Mouse (Mus musculus): ENCODE data around the gene Tnk2. TPM values are rescaled to one million over a fixed set of nuclear protein-coding genes. Genes with fewer than 3 reads are reported as not detected.

The Tnk2 gene
- polyA plus RNA-seq, 1 experiment, result 202 TPM

GRCm38 (mm10) chr16:32697665-32698446, 54.2 kb downstream of the Tnk2 start:
- H3K27ac ChIP-seq (ENCODE audit: insufficient read depth, low read length), result no peak overlapping the region
- H3K4me3 ChIP-seq (ENCODE audit: insufficient read depth, low read length), result no peak overlapping the region
- TF ChIP-seq POLR2A (IDR thresholded peaks at IDR 0.05; ENCODE audit: extremely low read depth, insufficient read depth, low read length) (no peak), CTCF (IDR thresholded peaks at IDR 0.05; ENCODE audit: extremely low read depth, insufficient read depth, low read length) (no peak)
- no peaks in the 10 kb centered on the region for H3K4me1 ChIP-seq (ENCODE audit: control insufficient read depth, insufficient read depth, low read length)

DNA sequence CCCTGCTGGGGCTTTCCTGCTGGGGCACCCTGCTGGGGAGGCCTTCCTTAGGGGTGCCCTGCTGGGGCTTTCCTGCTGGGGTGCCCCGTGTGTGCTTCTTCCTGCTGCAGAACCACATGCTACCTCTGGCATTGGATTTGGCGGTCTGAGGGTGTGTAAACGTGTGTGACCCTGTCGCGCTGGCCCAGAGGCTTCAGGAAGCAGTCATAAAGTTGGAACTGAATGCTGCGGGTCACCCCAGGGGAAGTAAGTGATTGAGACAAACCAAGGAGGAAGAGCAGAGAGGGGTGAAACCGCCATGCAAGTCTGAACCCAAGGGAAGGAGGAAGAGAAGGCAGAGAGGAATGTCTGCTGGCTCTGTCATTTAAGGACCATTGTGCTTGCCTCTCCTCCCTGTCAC, 54.9 kb downstream of the Tnk2 start:
- H3K27ac ChIP-seq (ENCODE audit: insufficient read depth, low read length), result no peak overlapping the region
- no peak for TF ChIP-seq CTCF (IDR thresholded peaks at IDR 0.05; ENCODE audit: extremely low read depth, insufficient read depth, low read length)
- no peak for TF ChIP-seq POLR2A (IDR thresholded peaks at IDR 0.05; ENCODE audit: extremely low read depth, insufficient read depth, low read length)
- no peaks in the 10 kb centered on the region for H3K4me1 ChIP-seq (ENCODE audit: control insufficient read depth, insufficient read depth, low read length)
- no peak overlapping the region for H3K4me3 ChIP-seq (ENCODE audit: insufficient read depth, low read length)

- TF ChIP-seq CTCF (IDR thresholded peaks at IDR 0.05; ENCODE audit: extremely low read depth, insufficient read depth, low read length) (no peak), POLR2A (IDR thresholded peaks at IDR 0.05; ENCODE audit: extremely low read depth, insufficient read depth, low read length) (no peak)
- Histone ChIP-seq H3K27ac (ENCODE audit: insufficient read depth, low read length) (no peak overlapping the region), H3K4me3 (ENCODE audit: insufficient read depth, low read length) (no peak overlapping the region), H3K4me1 (ENCODE audit: control insufficient read depth, insufficient read depth, low read length) (no peaks in the 10 kb centered on the region)
These were observed 59.7 kb downstream of the Tnk2 start for GRCm38 (mm10) chr16:32703312-32703912.

DNA sequence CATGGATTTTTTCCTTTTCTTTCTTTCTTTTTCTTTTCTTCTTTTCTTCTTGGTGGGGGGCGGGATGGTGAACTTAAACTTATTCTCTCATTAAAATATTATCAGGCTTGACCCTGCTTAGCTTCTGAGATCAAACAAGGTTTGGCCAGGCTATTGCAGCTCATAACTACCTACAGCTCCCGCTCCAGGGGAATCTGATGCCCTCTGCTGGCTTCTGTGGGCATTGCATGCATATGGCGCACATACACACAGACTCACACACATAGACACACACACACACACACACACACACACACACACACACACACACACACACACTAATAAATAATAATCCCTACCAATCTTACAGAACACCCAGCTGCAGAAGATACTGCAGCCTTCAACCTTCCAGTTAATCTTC, 61.9 kb downstream of the Tnk2 start:
- TF ChIP-seq CTCF (IDR thresholded peaks at IDR 0.05; ENCODE audit: extremely low read depth, insufficient read depth, low read length), result no peak
- no peak for TF ChIP-seq POLR2A (IDR thresholded peaks at IDR 0.05; ENCODE audit: extremely low read depth, insufficient read depth, low read length)
- Histone ChIP-seq H3K4me1 (ENCODE audit: control insufficient read depth, insufficient read depth, low read length) (no peaks in the 10 kb centered on the region), H3K27ac (ENCODE audit: insufficient read depth, low read length) (no peak overlapping the region), H3K4me3 (ENCODE audit: insufficient read depth, low read length) (no peak overlapping the region)

GRCm38 (mm10) chr16:32707111-32707823, 63.6 kb downstream of the Tnk2 start:
- TF ChIP-seq POLR2A (IDR thresholded peaks at IDR 0.05; ENCODE audit: extremely low read depth, insufficient read depth, low read length) (no peak), CTCF (IDR thresholded peaks at IDR 0.05; ENCODE audit: extremely low read depth, insufficient read depth, low read length) (no peak)
- H3K4me3 ChIP-seq (ENCODE audit: insufficient read depth, low read length), result no peak overlapping the region
- no peak overlapping the region for H3K27ac ChIP-seq (ENCODE audit: insufficient read depth, low read length)
- H3K4me1 ChIP-seq (ENCODE audit: control insufficient read depth, insufficient read depth, low read length), result no peaks in the 10 kb centered on the region

- TF ChIP-seq CTCF (IDR thresholded peaks at IDR 0.05; ENCODE audit: extremely low read depth, insufficient read depth, low read length), result no peak
- TF ChIP-seq POLR2A (IDR thresholded peaks at IDR 0.05; ENCODE audit: extremely low read depth, insufficient read depth, low read length), result no peak
- Histone ChIP-seq H3K27ac (ENCODE audit: insufficient read depth, low read length) (no peak overlapping the region), H3K4me3 (ENCODE audit: insufficient read depth, low read length) (no peak overlapping the region), H3K4me1 (ENCODE audit: control insufficient read depth, insufficient read depth, low read length) (no peaks in the 10 kb centered on the region)
These were observed 64.3 kb downstream of the Tnk2 start for GRCm38 (mm10) chr16:32707824-32708456.

GRCm38 (mm10) chr16:32708457-32709033, 64.9 kb downstream of the Tnk2 start:
- no peak overlapping the region for H3K4me3 ChIP-seq (ENCODE audit: insufficient read depth, low read length)
- TF ChIP-seq POLR2A (IDR thresholded peaks at IDR 0.05; ENCODE audit: extremely low read depth, insufficient read depth, low read length) (no peak), CTCF (IDR thresholded peaks at IDR 0.05; ENCODE audit: extremely low read depth, insufficient read depth, low read length) (no peak)
- no peak overlapping the region for H3K27ac ChIP-seq (ENCODE audit: insufficient read depth, low read length)

GRCm38 (mm10) chr16:32709116-32709515, 65.4 kb downstream of the Tnk2 start:
- no peak overlapping the region for H3K4me3 ChIP-seq (ENCODE audit: insufficient read depth, low read length)
- no peak overlapping the region for H3K27ac ChIP-seq (ENCODE audit: insufficient read depth, low read length)
- H3K4me1 ChIP-seq (ENCODE audit: control insufficient read depth, insufficient read depth, low read length), result no peaks in the 10 kb centered on the region
- TF ChIP-seq CTCF (IDR thresholded peaks at IDR 0.05; ENCODE audit: extremely low read depth, insufficient read depth, low read length) (no peak), POLR2A (IDR thresholded peaks at IDR 0.05; ENCODE audit: extremely low read depth, insufficient read depth, low read length) (no peak)

More at GRCm38 (mm10) chr16:32708457-32709033, 64.9 kb downstream of the Tnk2 start:
- H3K4me1 ChIP-seq (ENCODE audit: control insufficient read depth, insufficient read depth, low read length), result no peaks in the 10 kb centered on the region

Measured in cortical plate, adult 2 months (tissue).